Mouse (Mus musculus) limb, embryonic 10.5 days (tissue): Measurements from ENCODE around the gene Dusp3. TPM values are rescaled to one million over a fixed set of nuclear protein-coding genes. Genes with fewer than 3 reads are reported as not detected.

Experiments
- DNase-seq: peaks from one replicate; pipeline ENCODE4 v3.0.0-alpha.2; 2017; ENCODE audit warnings: low spot score
- H3K27ac ChIP-seq: fragments of 300-500 bp; sonication (generic); 2 replicates; pipeline ENCODE4 v1.5.1; 2016; ENCODE audit warnings: mild to moderate bottlenecking
- H3K27me3 ChIP-seq: fragments of 300-500 bp; sonication (generic); 2 replicates; pipeline ENCODE4 v1.6.1; 2016; ENCODE audit warnings: low read depth, mild to moderate bottlenecking; ENCODE audit not compliant: poor library complexity, severe bottlenecking
- H3K36me3 ChIP-seq: fragments of 300-500 bp; sonication (generic); 2 replicates; pipeline ENCODE4 v1.6.1; 2016; ENCODE audit warnings: mild to moderate bottlenecking, moderate library complexity
- H3K4me1 ChIP-seq: fragments of 300-500 bp; sonication (generic); 2 replicates; pipeline ENCODE4 v1.6.1; 2016
- H3K4me3 ChIP-seq: fragments of 300-500 bp; sonication (generic); 2 replicates; pipeline ENCODE4 v1.5.1; 2016; ENCODE audit warnings: mild to moderate bottlenecking, moderate library complexity
- H3K9me3 ChIP-seq: fragments of 300-500 bp; sonication (generic); replicated peaks from 2 replicates; pipeline ENCODE4 v1.6.1; 2016; ENCODE audit warnings: mild to moderate bottlenecking
- WGBS: fragments of 180-500 bp; shearing (Covaris S2); methylation state at CpG from one replicate; pipeline ENCODE4 v1.1.7; 2016; 5-methylcytosine and 5-hydroxymethylcytosine counted together
- polyA plus RNA-seq: library from polyadenylated mRNA; unstranded; fragments of >200 nt; fragmentation: Nextera tagmentation; extraction: Ambion mirVana; gene quantifications from 2 replicates; pipeline ENCODE4 v1.2.1, GENCODE M21; 2016

The Dusp3 gene
- 9.2 TPM in 2 replicates for polyA plus RNA-seq

DNA sequence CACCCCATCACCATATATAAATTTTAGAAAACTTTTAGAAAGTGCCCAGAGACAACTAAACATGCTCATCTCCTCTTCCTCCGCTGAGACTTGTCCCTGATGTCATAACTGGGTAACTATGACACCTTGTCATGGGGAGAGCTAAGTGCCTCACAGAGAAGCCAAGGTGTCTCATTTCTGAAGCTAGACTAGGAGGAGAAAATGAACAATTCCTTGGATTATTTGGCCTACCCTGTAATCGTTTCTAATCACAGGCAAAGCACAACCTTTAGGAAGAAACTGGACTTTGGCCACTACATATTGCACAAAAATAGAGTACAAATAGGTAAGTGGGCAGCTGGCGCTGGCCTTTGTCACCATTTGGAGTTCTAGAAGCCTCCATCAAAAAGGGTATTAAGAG is at the start of gene Dusp3:
Gene Dusp3 (minus strand): TSS at position 101 of the 400 bp plus-strand sequence.
- Histone ChIP-seq H3K27ac (no peak within 1 kb of the TSS), H3K9me3 (no peaks in the 10 kb centered on the region), H3K27me3 (peaks cover 40% of the 10 kb centered on the region), H3K4me3 (no peak within 1 kb of the TSS), H3K4me1 (peaks cover 31% of the 10 kb centered on the region), H3K36me3 (no peaks in the 10 kb centered on the region)
- DNase-seq, result no peak
- 90% methylated on average over 3 of the region's 3 CpGs for WGBS

DNA sequence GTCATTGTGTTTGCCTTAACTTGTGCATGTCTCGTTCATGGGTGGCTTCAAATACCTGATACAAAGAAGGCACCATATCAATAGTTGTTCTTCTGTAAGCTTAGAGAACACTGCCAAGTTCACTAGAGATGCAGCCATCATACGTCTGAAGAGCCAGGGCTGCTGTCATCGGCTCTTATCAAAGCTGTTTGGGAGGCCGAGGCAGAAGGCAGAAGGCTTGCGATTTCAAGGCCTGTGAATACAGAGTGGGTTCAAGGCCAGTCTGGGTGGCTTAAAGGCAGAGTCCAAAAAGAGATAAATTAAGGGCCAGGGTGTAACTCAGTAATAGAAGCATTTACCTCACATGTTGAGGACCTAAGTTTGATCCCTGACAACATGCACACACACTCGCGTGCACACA is 49.5 kb upstream of the Dusp3 start:
- no peak for DNase-seq
- no peak overlapping the region for H3K4me3 ChIP-seq
- H3K27me3 ChIP-seq, result 0 out of 2 replicates have a peak, but pooled peaks cover 7% of the 10 kb centered on the region
- H3K9me3 ChIP-seq, result no peaks in the 10 kb centered on the region
- 88% methylated on average over 7 of the region's 7 CpGs for WGBS
- H3K27ac ChIP-seq, result no peak overlapping the region
- H3K4me1 ChIP-seq, result no peaks in the 10 kb centered on the region
- no peaks in the 10 kb centered on the region for H3K36me3 ChIP-seq

DNA sequence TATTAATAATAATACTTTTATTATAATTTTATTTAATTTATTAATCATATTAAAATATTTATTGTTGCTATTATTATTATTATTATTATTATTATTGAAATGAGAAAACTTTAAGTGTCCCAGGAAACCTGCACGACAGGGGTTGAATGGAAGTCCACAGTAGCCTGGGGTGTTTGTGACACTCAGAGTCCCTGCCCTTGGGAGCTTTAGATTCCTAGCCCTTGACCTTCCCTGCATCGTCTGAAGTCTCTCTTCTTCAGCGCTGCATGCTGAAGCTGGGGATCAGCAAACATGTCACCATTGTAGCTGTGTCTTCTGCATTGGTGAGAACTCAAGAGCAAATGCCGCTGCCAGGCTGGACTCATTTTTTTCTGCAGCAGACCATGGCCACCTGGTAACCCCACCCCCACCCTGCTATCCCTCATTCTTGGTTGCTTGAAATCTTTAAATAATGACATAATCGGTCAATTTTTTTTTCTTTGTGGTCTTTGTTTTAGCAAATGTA is 48.7 kb upstream of the Dusp3 start:
- Histone ChIP-seq H3K27ac (no peak overlapping the region), H3K36me3 (no peaks in the 10 kb centered on the region), H3K4me1 (no peaks in the 10 kb centered on the region), H3K4me3 (no peak overlapping the region), H3K9me3 (no peaks in the 10 kb centered on the region), H3K27me3 (0 out of 2 replicates have a peak, but pooled peaks cover 7% of the 10 kb centered on the region)
- WGBS, result 83% methylated on average over 5 of the region's 5 CpGs
- DNase-seq, result no peak

DNA sequence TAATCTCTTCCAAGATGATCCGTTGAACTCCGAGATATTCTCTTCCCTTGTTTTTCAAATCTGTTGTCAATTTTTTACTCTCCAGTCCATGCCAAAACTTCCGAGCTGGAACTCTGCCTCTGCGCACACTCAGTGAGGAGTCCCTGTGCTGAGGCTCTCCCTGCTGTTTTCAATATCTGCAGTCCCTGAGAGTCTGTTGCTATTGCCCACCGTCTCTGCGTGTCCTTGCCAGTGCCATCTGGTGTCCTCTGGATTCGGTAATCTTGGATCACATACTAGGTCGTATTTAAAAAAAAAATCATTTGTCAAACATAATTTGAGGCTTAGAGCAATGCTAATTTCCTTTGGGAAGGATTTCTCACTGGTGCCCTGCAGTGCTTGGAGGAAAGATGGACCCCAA is 48.1 kb upstream of the Dusp3 start:
- no peaks in the 10 kb centered on the region for H3K9me3 ChIP-seq
- no peaks in the 10 kb centered on the region for H3K4me1 ChIP-seq
- 82% methylated on average over 8 of the region's 8 CpGs for WGBS
- no peaks in the 10 kb centered on the region for H3K36me3 ChIP-seq
- no peak for DNase-seq
- H3K27me3 ChIP-seq, result 0 out of 2 replicates have a peak, but pooled peaks cover 7% of the 10 kb centered on the region
- no peak overlapping the region for H3K4me3 ChIP-seq
- no peak overlapping the region for H3K27ac ChIP-seq

DNA sequence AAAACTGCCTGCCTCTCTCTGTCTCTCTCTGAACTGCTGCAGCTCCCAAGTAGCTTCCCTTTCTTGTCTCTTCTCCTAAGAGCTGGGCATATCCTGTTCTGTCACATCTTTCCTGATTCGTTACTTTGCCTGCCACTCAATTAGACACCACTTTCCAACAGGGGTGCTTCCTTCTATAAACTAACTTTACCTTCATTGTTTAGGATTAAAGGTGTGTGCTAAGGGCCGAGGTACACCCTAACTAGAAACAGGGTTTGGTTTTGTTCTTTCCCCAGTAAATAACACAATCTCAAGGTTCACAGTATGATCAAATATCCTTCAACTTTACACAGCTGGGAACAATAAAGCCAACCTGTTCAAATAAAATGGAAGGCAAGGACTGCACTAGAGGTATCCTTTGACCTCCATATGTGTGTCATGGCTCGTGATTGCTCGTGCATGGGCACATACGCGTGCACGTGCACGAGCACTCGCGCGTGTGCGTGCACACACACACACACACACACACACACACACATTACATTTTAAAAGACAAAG is 46.3 kb upstream of the Dusp3 start:
- 90% methylated on average over 12 of the region's 12 CpGs for WGBS
- Histone ChIP-seq H3K36me3 (no peaks in the 10 kb centered on the region), H3K27ac (no peak overlapping the region), H3K4me1 (0 out of 2 replicates have a peak, but pooled peaks cover under 1% of the 10 kb centered on the region), H3K4me3 (no peak overlapping the region), H3K9me3 (no peaks in the 10 kb centered on the region), H3K27me3 (0 out of 2 replicates have a peak, but pooled peaks cover 7% of the 10 kb centered on the region)
- no peak for DNase-seq

DNA sequence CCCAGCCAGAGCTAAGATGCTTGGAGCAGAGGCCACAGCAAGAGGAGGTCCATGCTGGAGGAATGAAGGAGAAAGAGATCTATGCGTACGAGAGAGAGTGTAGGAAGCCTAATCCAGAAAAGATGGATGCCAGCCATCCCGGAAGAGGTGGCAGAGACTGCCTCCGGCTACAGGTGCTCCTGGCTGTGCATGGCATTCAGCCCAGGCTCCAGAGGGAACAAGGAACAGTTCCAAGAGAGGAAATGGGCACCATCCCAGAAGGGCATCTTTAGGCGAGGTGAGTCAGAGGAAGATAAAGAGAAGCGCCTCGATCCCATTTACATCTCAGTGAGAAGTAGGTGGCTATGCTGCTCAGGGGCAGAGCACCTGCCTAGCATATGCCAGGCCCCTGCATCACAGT is 44.3 kb upstream of the Dusp3 start:
- WGBS, result 85% methylated on average over 7 of the region's 7 CpGs
- Histone ChIP-seq H3K4me1 (peaks cover 20% of the 10 kb centered on the region), H3K27me3 (0 out of 2 replicates have a peak, but pooled peaks cover 4% of the 10 kb centered on the region), H3K9me3 (no peaks in the 10 kb centered on the region), H3K27ac (no peak overlapping the region), H3K4me3 (no peak overlapping the region), H3K36me3 (no peaks in the 10 kb centered on the region)
- no peak for DNase-seq

DNA sequence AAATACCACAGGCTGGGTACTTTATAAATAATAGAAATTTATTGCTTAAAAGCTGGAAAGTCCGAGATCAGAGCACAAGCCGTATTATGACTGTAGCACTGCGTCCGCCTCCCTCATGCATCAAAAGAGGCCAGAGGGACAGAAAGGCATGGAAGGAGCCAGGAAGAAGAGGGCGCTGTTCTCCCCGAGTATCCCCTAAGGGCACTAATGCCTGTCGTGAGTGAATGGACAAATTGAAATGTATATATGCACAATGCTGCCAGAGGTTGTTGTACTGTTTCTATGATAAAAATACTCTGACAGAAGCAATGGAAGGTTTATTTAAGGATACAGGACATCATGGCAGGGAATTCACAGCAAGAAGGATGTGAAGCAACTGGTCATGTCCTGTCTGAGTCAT is 43.2 kb upstream of the Dusp3 start:
- Histone ChIP-seq H3K36me3 (peaks cover 5% of the 10 kb centered on the region; the same call in 1 of the 2 replicates), H3K27me3 (0 out of 2 replicates have a peak, but pooled peaks cover 4% of the 10 kb centered on the region), H3K4me3 (no peak overlapping the region), H3K4me1 (peaks cover 32% of the 10 kb centered on the region), H3K27ac (no peak overlapping the region), H3K9me3 (no peaks in the 10 kb centered on the region)
- 50% methylated on average over 7 of the region's 7 CpGs for WGBS
- no peak for DNase-seq

DNA sequence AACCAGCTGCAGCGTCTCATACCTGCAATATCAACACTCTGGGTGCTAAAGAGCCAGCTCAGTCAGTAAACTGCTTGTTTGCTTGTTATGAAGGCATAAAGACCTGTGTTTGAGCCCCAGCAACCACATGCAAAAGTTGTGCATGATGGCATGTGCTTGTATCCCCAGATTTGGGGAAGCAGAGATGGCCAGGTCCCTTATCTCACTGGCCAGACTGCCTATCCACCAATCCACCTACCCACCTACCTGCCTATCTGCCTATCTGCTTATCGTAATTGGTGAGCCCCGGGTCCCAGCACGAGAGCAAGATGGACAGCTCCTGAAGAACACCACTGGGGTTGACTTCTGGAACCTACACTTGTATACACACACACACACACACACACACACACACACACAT is 42.5 kb upstream of the Dusp3 start:
- peaks cover 37% of the 10 kb centered on the region for H3K4me1 ChIP-seq
- H3K27ac ChIP-seq, result no peak overlapping the region
- peaks cover 12% of the 10 kb centered on the region for H3K36me3 ChIP-seq
- H3K27me3 ChIP-seq, result 0 out of 2 replicates have a peak, but pooled peaks cover 4% of the 10 kb centered on the region
- H3K4me3 ChIP-seq, result no peak overlapping the region
- H3K9me3 ChIP-seq, result no peaks in the 10 kb centered on the region
- DNase-seq, result no peak
- 84% methylated on average over 4 of the region's 4 CpGs for WGBS

DNA sequence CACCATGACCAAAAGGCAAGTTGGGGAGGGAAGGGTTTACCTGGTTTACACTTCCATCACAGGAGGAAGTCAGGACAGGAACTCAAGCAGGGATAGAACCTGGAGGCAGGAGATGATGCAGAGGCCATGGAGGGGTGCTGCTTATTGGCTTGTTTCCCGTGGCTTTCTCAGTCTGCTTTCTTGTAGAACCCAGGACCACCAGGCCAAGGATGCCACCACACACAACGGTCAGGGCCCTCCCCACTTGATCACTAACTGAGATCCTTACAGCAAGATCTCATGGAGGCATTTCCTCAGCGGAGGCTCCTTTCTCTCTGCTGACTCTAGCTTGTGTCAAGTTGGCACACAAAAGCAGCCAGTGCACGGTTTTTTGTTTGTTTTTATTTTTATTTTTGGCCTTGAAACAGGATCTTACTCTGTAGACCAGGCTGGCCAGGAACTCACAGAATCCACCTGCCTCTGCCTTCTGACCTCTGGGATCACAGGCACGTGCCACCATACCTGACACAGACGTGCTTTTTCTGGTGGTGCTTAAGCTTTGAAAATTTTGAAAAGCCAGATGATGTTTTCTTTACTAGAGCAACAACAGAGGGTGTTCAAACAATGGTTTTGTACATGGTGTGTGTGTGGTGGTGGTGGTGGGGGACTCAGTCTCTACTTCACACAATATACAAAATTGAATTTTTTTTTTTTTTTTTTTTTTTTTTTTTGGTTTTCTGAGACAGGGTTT is 41.4 kb upstream of the Dusp3 start, which contains the start of gene Mpp3:
Gene Mpp3 (minus strand): TSS at position 375 of the 730 bp plus-strand sequence.
- Histone ChIP-seq H3K36me3 (peaks cover 22% of the 10 kb centered on the region), H3K4me3 (peak within 1 kb of the TSS; percentile 87), H3K9me3 (no peaks in the 10 kb centered on the region), H3K27me3 (0 out of 2 replicates have a peak, but pooled peaks cover 4% of the 10 kb centered on the region), H3K4me1 (peaks cover 41% of the 10 kb centered on the region), H3K27ac (peak within 1 kb of the TSS; percentile 92)
- WGBS, result 68% methylated on average over 6 of the region's 6 CpGs
- no peak for DNase-seq

DNA sequence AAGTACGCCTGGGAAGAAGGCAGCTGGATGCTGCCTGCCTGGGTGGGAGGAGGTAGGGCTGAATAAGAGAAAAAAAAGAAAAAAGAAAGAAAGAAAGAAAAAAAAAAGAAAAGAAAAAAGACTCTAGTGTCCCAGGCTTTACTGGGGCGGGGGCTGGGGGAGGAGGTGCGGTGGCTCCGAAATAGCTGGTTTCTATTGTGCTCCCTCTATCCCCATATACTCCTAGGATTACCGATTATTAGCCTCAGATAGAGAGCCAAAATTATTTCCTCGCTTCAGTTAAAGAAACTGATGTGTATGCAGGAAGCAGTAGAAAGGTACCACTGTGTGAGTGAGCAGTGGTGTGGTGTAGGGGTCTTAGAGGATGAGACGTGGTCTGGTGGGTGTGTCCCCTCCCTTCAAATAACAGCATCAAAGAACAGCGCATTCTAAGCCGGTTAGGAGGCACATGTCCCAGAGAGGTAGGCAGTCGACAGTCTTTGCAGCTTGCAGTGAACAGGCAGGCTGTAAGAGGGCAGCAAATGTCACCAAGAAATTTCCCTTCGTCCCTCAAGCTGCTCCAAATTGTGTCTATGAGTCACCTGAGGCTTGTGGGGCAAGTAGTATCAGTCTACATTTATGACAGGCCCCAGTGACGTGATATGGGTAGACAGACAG is 40.7 kb upstream of the Dusp3 start:
- Histone ChIP-seq H3K4me1 (peaks cover 41% of the 10 kb centered on the region), H3K36me3 (peaks cover 28% of the 10 kb centered on the region), H3K27ac (peak overlapping the region; percentile 92), H3K27me3 (0 out of 2 replicates have a peak, but pooled peaks cover 4% of the 10 kb centered on the region), H3K4me3 (peak overlapping the region; percentile 87), H3K9me3 (no peaks in the 10 kb centered on the region)
- peak; percentile 41 for DNase-seq
- WGBS, result 5% methylated on average over 12 of the region's 12 CpGs

DNA sequence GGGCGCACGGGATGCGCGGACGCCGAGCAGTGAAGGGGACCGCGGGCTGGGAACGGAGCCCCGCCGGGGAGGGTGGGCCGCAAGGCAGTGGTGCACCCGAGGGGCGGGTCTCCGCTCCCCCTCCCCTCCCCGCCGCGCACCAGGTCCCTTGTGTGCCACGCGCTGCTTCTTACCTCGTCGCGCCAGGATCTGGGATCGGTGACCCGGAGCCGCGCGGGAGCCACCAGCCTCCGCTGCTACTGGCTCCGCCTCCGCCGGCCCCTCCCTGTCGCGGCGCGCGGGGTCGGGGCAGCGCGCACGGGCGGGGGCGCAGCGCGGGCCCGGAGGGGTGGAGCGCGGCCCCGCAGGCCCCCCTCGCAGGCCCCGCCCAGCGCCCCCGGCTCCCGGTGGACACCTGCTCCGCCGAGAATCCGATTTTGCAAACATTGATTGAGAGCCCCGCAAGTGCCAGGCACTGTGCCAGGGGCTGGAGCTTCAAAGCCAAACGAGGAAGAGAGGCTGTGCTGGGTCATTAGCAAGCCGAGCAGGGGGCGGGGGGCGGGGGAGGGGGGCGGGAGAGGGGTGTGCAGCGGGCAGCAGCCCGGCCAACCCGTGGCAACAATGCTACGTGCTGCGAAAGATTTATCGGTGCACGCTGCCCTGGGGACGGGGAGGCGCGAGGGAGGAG is 40.0 kb upstream of the Dusp3 start:
- Histone ChIP-seq H3K9me3 (no peaks in the 10 kb centered on the region), H3K4me1 (peaks cover 42% of the 10 kb centered on the region), H3K27ac (peak overlapping the region; percentile 92), H3K4me3 (peak overlapping the region; percentile 87), H3K27me3 (0 out of 2 replicates have a peak, but pooled peaks cover 4% of the 10 kb centered on the region), H3K36me3 (peaks cover 35% of the 10 kb centered on the region)
- 2% methylated on average over 49 of the region's 73 CpGs for WGBS
- peak; percentile 88 for DNase-seq

DNA sequence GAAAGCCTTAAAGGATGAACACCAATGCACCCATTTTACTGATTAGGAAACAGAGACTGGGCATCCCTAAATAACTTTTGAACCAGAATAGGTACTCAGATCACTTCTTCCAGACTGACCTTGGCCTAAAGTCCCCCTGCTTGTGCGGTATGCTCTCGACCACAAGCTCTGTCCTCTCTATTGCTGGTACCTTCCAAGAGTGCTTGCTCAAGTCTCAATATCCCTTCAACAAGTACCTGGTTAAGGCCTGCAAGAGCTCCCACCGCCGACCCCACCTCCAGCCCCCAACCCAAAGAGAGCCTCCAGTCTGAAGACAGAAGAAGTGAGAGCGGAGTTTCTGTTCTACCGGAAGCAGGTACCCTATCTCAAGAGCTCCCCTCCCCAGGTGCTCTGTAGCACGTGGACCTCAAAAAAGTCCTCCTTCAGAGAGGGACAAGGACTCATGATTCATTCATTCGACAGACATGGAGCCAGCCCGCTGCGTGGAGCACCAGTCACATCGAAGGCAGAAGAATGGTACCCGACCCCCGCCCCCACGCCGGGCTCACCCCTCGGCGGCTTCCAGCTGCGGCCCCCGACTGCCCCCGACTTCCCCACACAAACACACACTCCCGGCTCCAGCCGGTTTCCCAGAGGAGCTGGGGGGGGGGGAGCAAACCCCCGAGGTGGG is 39.3 kb upstream of the Dusp3 start:
- Histone ChIP-seq H3K4me3 (peak overlapping the region; percentile 87), H3K27ac (peak overlapping the region; percentile 92), H3K27me3 (0 out of 2 replicates have a peak, but pooled peaks cover 4% of the 10 kb centered on the region), H3K9me3 (no peaks in the 10 kb centered on the region), H3K4me1 (peaks cover 44% of the 10 kb centered on the region), H3K36me3 (peaks cover 39% of the 10 kb centered on the region)
- WGBS, result 3% methylated on average over 23 of the region's 23 CpGs
- no peak for DNase-seq
